Mouse (Mus musculus) stomach, postnatal 0 days (tissue): ENCODE measurements around the gene Gm10100.

Experiments used
- CTCF ChIP-seq: IDR thresholded peaks from 2 replicates; pipeline ENCODE4 v1.5.1; 2016; ENCODE audit warnings: antibody characterized with exemption, low read depth, mild to moderate bottlenecking, moderate library complexity
- EP300 ChIP-seq: optimal IDR thresholded peaks from 2 replicates; pipeline ENCODE3; 2016; ENCODE audit warnings: antibody characterized with exemption

DNA sequence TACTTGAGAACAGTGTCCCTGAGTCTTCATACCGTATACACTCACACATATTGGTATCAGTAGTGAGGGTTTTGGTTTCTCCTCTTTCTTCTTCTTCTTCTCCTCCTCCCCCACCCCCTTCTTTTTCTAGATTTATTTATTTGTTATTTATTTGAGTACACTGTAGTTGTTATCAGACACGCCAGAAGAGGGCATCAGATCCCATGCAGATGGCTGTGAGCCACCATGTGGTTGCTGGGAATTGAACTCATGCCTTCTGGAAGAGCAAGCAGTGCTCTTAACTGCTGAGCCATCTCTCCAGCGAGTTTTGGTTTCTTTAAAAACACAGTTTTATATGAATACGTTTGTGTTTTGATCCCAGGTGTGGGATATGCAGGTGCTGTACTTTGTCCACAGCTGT, 2.0 kb downstream of the Gm10100 start:
- TF ChIP-seq CTCF (peak; percentile 47), EP300 (no peak)
